Mouse (Mus musculus): ENCODE results near the gene Smoc1. TPM values are rescaled to one million over a fixed set of nuclear protein-coding genes. Genes with fewer than 3 reads are reported as not detected.

The Smoc1 gene
- total and polyA plus RNA-seq, 2 experiments from 2014 or later: 24.5 to 28.7 TPM

DNA sequence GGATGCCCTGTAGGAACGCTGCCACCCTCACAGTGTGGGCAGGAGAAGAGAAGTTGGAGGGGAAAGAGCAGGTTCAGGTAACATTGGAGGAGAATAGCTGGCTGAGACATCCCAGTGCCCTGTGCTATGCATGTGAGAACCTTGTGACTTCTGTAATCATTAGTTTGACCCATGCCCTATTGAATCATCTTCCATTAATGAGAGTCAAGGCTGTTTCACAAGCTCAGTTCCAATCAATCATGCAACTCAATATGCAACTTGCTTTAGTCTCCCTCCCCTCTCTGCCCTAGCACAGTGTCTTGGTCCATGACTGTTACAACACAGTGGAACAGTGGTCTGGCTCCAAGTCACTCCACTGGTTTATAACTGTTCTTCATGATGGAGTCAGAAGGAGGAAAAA, 163.0 kb downstream of the Smoc1 start:
- Histone ChIP-seq H3K4me1 (ENCODE audit: insufficient read depth, low read length) (no peaks in the 10 kb centered on the region), H3K4me2 (ENCODE audit: low read depth, low read length, poor library complexity, severe bottlenecking) (no peak overlapping the region), H3K4me3 (ENCODE audit: low read depth, low read length) (no peak overlapping the region), H3K9ac (replicated peaks; ENCODE audit: low read length, poor library complexity, severe bottlenecking) (no peak overlapping the region), H3K9me3 (ENCODE audit: low read length) (no peaks in the 10 kb centered on the region), H3K27ac (ENCODE audit: low read depth, low read length) (no peak overlapping the region), H3K27me3 (ENCODE audit: insufficient read depth, low read length) (no peaks in the 10 kb centered on the region), H3K36me3 (ENCODE audit: insufficient read depth, low read length) (no peaks in the 10 kb centered on the region)
- no peak for ATAC-seq (ENCODE audit: low FRiP score)
- DNase-seq (ENCODE audit: low spot score): no peak
- TF ChIP-seq CTCF (IDR thresholded peaks at IDR 0.05): no peak
- 72% methylated on average over 1 of the region's 1 CpGs for WGBS

DNA sequence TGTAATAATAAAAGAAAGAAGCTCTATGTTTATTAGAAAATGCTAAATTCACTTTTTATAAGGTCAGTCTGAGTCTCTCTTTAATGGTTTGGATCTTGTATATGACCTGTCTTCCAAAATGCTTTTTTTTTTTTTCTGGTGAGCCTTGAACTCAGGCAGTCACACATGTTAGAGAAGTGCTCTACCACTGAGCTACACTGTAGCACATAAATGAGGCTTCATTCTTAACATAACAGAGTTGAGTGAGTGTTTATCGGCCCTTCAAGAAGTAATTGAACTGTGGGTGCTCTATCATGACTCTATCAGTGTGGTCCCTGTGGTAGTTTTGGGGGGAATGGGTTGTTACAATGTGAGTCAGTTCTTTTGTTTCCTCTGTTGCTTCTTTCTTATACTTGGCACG, 167.4 kb downstream of the Smoc1 start:
- H3K4me3 ChIP-seq (ENCODE audit: low read depth, low read length): no peak overlapping the region
- no peak for ATAC-seq (ENCODE audit: low FRiP score)
- H3K27me3 ChIP-seq (ENCODE audit: insufficient read depth, low read length): no peaks in the 10 kb centered on the region
- H3K9me3 ChIP-seq (ENCODE audit: low read length): no peaks in the 10 kb centered on the region
- no peaks in the 10 kb centered on the region for H3K36me3 ChIP-seq (ENCODE audit: insufficient read depth, low read length)
- no peak for DNase-seq (ENCODE audit: low spot score)
- H3K4me2 ChIP-seq (ENCODE audit: low read depth, low read length, poor library complexity, severe bottlenecking): no peak overlapping the region
- H3K9ac ChIP-seq (replicated peaks; ENCODE audit: low read length, poor library complexity, severe bottlenecking): no peak overlapping the region
- no peak for TF ChIP-seq CTCF (IDR thresholded peaks at IDR 0.05)
- H3K4me1 ChIP-seq (ENCODE audit: insufficient read depth, low read length): no peaks in the 10 kb centered on the region
- 80% methylated on average over 2 of the region's 2 CpGs for WGBS
- no peak overlapping the region for H3K27ac ChIP-seq (ENCODE audit: low read depth, low read length)

DNA sequence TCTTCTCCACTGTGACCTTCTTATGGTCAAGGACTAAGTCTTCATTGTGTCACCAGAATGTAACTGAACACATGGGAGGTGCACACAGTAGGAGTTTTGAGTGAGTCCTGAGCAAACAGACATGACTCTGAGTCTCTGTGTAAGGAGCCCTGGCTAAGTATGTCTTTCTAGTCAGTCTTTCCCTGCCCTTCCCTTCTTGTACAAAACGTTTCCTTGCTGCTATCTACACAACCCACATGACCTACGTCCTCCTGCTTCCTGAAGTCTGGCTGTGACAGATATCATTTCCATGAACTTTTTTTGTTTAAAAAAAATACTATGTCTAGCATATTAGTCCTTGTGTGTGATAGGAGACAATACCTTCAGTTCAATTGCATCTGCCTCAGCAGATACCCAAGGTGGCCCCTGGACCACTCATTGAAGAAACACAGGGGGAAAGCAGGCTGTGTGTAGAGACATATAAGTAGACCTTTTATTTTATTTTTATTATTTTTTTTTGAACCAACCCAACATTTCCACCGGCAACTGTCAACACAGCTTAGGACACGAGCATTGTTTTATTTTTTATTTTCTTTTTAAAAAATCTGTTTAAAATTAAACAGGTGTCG, 171.0 kb downstream of the Smoc1 start:
- WGBS: 79% methylated on average over 5 of the region's 5 CpGs
- Histone ChIP-seq H3K36me3 (ENCODE audit: insufficient read depth, low read length) (peaks cover 4% of the 10 kb centered on the region; the same call in 1 of the 2 replicates), H3K27me3 (ENCODE audit: insufficient read depth, low read length) (no peaks in the 10 kb centered on the region), H3K9me3 (ENCODE audit: low read length) (no peaks in the 10 kb centered on the region), H3K4me1 (ENCODE audit: insufficient read depth, low read length) (no peaks in the 10 kb centered on the region), H3K4me3 (ENCODE audit: low read depth, low read length) (no peak overlapping the region), H3K27ac (ENCODE audit: low read depth, low read length) (no peak overlapping the region), H3K4me2 (ENCODE audit: low read depth, low read length, poor library complexity, severe bottlenecking) (no peak overlapping the region), H3K9ac (replicated peaks; ENCODE audit: low read length, poor library complexity, severe bottlenecking) (no peak overlapping the region)
- no peak for DNase-seq (ENCODE audit: low spot score)
- ATAC-seq (ENCODE audit: low FRiP score): no peak
- TF ChIP-seq CTCF (IDR thresholded peaks at IDR 0.05): no peak

DNA sequence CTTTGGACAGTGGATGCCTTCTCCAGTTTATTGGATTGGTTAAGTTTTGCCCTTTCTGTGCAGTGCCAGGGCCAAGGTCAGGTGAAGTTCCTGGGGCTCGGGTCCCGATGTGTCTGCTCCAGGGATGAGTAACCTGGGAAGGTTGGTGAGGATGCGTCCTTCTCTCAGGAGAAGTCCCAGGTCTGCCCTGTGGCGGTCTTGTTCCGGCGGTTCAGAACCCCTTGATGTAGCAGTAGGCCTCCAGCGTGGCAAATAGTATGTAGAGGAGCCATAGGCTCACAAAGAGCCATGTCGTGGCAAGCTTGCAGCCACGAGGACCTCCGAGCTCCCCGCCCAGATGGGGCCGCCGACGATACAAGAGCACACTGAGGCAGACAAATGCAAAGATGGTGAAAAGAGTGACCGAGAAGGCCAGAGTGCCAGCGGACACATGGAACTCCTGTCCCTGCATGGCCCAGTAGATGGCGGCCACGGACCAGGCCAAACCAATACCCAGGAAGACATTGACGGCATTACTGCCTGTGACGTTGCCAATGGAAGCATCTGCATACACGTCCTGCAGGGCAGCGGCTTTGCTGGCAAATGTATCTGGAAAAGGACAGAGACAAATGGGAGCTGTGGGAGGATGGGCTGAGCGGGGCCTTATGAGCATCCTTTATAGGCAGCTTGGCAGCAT, 172.8 kb downstream of the Smoc1 start:
- no peak overlapping the region for H3K27ac ChIP-seq (ENCODE audit: low read depth, low read length)
- TF ChIP-seq CTCF (IDR thresholded peaks at IDR 0.05): peak; percentile 98
- WGBS: 29% methylated on average over 23 of the region's 23 CpGs
- H3K36me3 ChIP-seq (ENCODE audit: insufficient read depth, low read length): peaks cover 7% of the 10 kb centered on the region; the same call in 1 of the 2 replicates
- peak; percentile 93 for DNase-seq (ENCODE audit: low spot score)
- no peak overlapping the region for H3K9ac ChIP-seq (replicated peaks; ENCODE audit: low read length, poor library complexity, severe bottlenecking)
- H3K4me2 ChIP-seq (ENCODE audit: low read depth, low read length, poor library complexity, severe bottlenecking): no peak overlapping the region
- no peak overlapping the region for H3K4me3 ChIP-seq (ENCODE audit: low read depth, low read length)
- peak; percentile 86 for ATAC-seq (ENCODE audit: low FRiP score)
- no peaks in the 10 kb centered on the region for H3K9me3 ChIP-seq (ENCODE audit: low read length)
- H3K4me1 ChIP-seq (ENCODE audit: insufficient read depth, low read length): no peaks in the 10 kb centered on the region
- H3K27me3 ChIP-seq (ENCODE audit: insufficient read depth, low read length): no peaks in the 10 kb centered on the region

DNA sequence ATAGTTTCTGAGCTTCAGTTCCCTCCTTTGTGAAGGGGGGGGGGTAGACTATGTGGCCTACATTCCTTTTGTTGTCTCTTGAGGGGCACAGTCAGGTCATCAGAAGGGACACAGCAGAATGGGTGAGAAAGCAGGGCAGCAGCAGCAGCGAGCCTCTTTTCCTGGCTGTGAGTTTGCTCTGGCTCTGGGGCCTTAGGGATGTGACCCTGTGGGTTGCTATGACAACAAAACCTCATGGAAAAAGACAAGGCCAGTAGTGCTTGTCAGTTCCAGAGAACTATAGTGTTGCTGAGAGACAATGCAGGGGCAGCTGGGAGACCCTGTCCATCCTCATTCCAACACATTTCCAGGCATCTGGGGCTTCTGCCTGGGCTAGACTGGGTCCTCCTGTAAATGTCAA, 176.6 kb downstream of the Smoc1 start:
- 8% methylated on average over 1 of the region's 1 CpGs for WGBS
- no peak for ATAC-seq (ENCODE audit: low FRiP score)

More for the DNA sequence above, 176.6 kb downstream of the Smoc1 start:
- Histone ChIP-seq H3K36me3 (ENCODE audit: insufficient read depth, low read length) (peaks cover 7% of the 10 kb centered on the region; the same call in 1 of the 2 replicates), H3K9me3 (ENCODE audit: low read length) (no peaks in the 10 kb centered on the region), H3K9ac (replicated peaks; ENCODE audit: low read length, poor library complexity, severe bottlenecking) (no peak overlapping the region), H3K27me3 (ENCODE audit: insufficient read depth, low read length) (no peaks in the 10 kb centered on the region), H3K4me1 (ENCODE audit: insufficient read depth, low read length) (no peaks in the 10 kb centered on the region), H3K4me2 (ENCODE audit: low read depth, low read length, poor library complexity, severe bottlenecking) (no peak overlapping the region), H3K4me3 (ENCODE audit: low read depth, low read length) (no peak overlapping the region), H3K27ac (ENCODE audit: low read depth, low read length) (no peak overlapping the region)
- no peak for DNase-seq (ENCODE audit: low spot score)
- no peak for TF ChIP-seq CTCF (IDR thresholded peaks at IDR 0.05)

All from midbrain, postnatal 0 days (tissue).